Mouse (Mus musculus): ENCODE measurements around the gene Icam1.

- TF ChIP-seq ELF1 (IDR thresholded peaks at IDR 0.05; ENCODE audit: low read depth, low read length) (no peak), BHLHE40 (IDR thresholded peaks at IDR 0.05; ENCODE audit: low read depth, low read length) (no peak), CTCF (conservative IDR thresholded peaks at IDR 0.05 in 1 of 2, IDR thresholded peaks at IDR 0.05 in 1 of 2; ENCODE audit: low read depth in 2 of 2, low read length in 2 of 2) (no peak), ETS1 (conservative IDR thresholded peaks at IDR 0.05; ENCODE audit: low read depth, low read length) (no peak), TBP (conservative IDR thresholded peaks at IDR 0.05; ENCODE audit: low read depth, low read length) (no peak), KAT2A (IDR thresholded peaks at IDR 0.05; ENCODE audit: insufficient replicate concordance, low read length) (no peak), EP300 (IDR thresholded peaks at IDR 0.05; ENCODE audit: low read length) (no peak), HCFC1 (IDR thresholded peaks at IDR 0.05; ENCODE audit: low read depth, low read length) (no peak), NRF1 (IDR thresholded peaks at IDR 0.05; ENCODE audit: low read depth, low read length) (no peak), POLR2A (IDR thresholded peaks at IDR 0.05; ENCODE audit: low read depth, low read length) (no peak), ZKSCAN1 (IDR thresholded peaks at IDR 0.05; ENCODE audit: borderline replicate concordance, low read depth, low read length) (no peak)
Measured at GRCm38 (mm10) chr9:21026849-21027248, 11.1 kb downstream of the Icam1 start.

All from CH12.LX (cell line).